Mouse (Mus musculus): ENCODE data around the gene Lgmn. TPM values are rescaled to one million over a fixed set of nuclear protein-coding genes. Genes with fewer than 3 reads are reported as not detected.
A peak's percentile ranks its signal among the peaks of the same experiment; 100 is the strongest.

The Lgmn gene
- total and polyA plus RNA-seq, 3 experiments = 2.2 to 8.0 TPM; not detected in 1

- TF ChIP-seq ETS1 (IDR thresholded peaks at IDR 0.05; ENCODE audit: low read depth, low read length) (no peak), RAD21 (IDR thresholded peaks at IDR 0.05; ENCODE audit: low read depth, low read length) (peak; percentile 77), TAL1 (IDR thresholded peaks at IDR 0.05; ENCODE audit: low read length) (no peak), ZC3H11A (IDR thresholded peaks at IDR 0.05; ENCODE audit: low read depth, low read length) (peak; percentile 60; the same call in 1 of the 2 replicates), RCOR1 (IDR thresholded peaks at IDR 0.05; ENCODE audit: low read depth, low read length) (no peak), SMC3 (IDR thresholded peaks at IDR 0.05; ENCODE audit: low read depth, low read length) (peak; percentile 81), GABPA (IDR thresholded peaks at IDR 0.05; ENCODE audit: low read depth, low read length) (no peak), NRF1 (IDR thresholded peaks at IDR 0.05; ENCODE audit: insufficient read depth, low read depth, low read length, poor library complexity, severe bottlenecking) (no peak), ZMIZ1 (IDR thresholded peaks at IDR 0.05; ENCODE audit: low read depth, low read length) (no peak), MAZ (IDR thresholded peaks at IDR 0.05; ENCODE audit: low read depth, low read length) (no peak), TBP (IDR thresholded peaks at IDR 0.05; ENCODE audit: low read depth, low read length) (no peak), SIN3A (IDR thresholded peaks at IDR 0.05; ENCODE audit: low read length) (no peak), ZNF384 (IDR thresholded peaks at IDR 0.05; ENCODE audit: low read depth, low read length) (no peak), UBTF (IDR thresholded peaks at IDR 0.05; ENCODE audit: borderline replicate concordance, insufficient read depth, low read depth, low read length) (no peak), TCF12 (IDR thresholded peaks at IDR 0.05; ENCODE audit: low read depth, low read length) (no peak), CHD1 (IDR thresholded peaks at IDR 0.05; ENCODE audit: low read depth, low read length) (no peak), POLR2A (IDR thresholded peaks at IDR 0.05; ENCODE audit: control insufficient read depth in 1 of 2, insufficient read depth in 1 of 2, low read depth in 1 of 2, low read length in 2 of 2, poor library complexity in 1 of 2) (no peak), GATA1 (IDR thresholded peaks at IDR 0.05; ENCODE audit: low read depth, low read length) (no peak), CTCF (IDR thresholded peaks at IDR 0.05 in 2 of 3, conservative IDR thresholded peaks at IDR 0.05 in 1 of 3; ENCODE audit: control insufficient read depth in 1 of 3, insufficient read depth in 1 of 3, low read depth in 2 of 3, low read length in 3 of 3, poor library complexity in 1 of 3, severe bottlenecking in 1 of 3) (peak; percentile 90 to 97 (median 92)), ZKSCAN1 (IDR thresholded peaks at IDR 0.05; ENCODE audit: low read depth, low read length) (no peak), POLR2AphosphoS2 (IDR thresholded peaks at IDR 0.05; ENCODE audit: low read length) (no peak), MYB (IDR thresholded peaks at IDR 0.05; ENCODE audit: low read depth, low read length) (no peak), MAFK (IDR thresholded peaks at IDR 0.05; ENCODE audit: borderline replicate concordance, low read depth, low read length) (no peak)
- DNase-seq (ENCODE audit: low read depth, low spot score) = peak; percentile 79
- no peaks in the 10 kb centered on the region for H3K27me3 ChIP-seq (ENCODE audit: control insufficient read depth in 1 of 2, insufficient read depth in 2 of 2, low read length in 2 of 2)
Measured at GRCm38 (mm10) chr12:102387219-102387917, 52.2 kb downstream of the Lgmn start.

More at GRCm38 (mm10) chr12:102387219-102387917, 52.2 kb downstream of the Lgmn start:
- Histone ChIP-seq H3K4me3 (ENCODE audit: control insufficient read depth in 1 of 2, insufficient read depth in 1 of 2, low read depth in 2 of 2, low read length in 2 of 2) (no peak overlapping the region), H3K36me3 (ENCODE audit: control insufficient read depth in 1 of 2, insufficient read depth in 2 of 2, low read length in 2 of 2) (peaks cover 0 to 11% of the 10 kb centered on the region in 2 experiments; a peak in 2 of 4 replicates), H3K9me3 (replicated peaks; ENCODE audit: insufficient read depth, low read length) (no peaks in the 10 kb centered on the region), H3K4me1 (ENCODE audit: control insufficient read depth in 1 of 2, insufficient read depth in 2 of 2, low read length in 2 of 2) (no peaks in the 10 kb centered on the region), H3K79me2 (ENCODE audit: control insufficient read depth, insufficient read depth, low read length, poor library complexity) (no peaks in the 10 kb centered on the region), H3K27ac (ENCODE audit: control insufficient read depth, low read depth, low read length) (no peak overlapping the region), H3K9ac (ENCODE audit: control insufficient read depth, low read depth, low read length, poor library complexity, severe bottlenecking) (no peak overlapping the region)

All from MEL (cell line).